In the genomic region with DNA sequence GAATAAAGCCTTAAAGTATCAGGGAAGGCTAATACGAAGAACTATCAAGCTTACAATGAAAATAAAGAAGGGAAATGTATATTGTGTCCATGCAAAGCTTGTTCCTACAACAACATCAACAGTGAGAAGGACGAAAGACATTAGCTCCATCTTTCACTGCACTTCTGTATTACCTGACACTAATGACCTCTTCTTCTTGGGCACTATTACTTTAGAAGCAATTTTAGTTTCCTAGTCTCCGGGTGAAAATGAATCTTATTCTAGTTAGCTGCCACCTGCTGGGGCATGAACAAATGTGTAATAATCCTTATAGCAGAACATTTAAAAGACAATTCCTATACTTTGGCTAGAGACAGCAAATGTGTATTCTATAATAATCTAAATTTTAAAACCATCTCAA, we compare ENCODE assay signal across 17 mouse cellular contexts. TPM values are rescaled to one million over a fixed set of nuclear protein-coding genes. Genes with fewer than 3 reads are reported as not detected.
DNase-seq lines count a peak whose midpoint lies in the region; ATAC-seq and TF ChIP-seq lines count a peak whose summit lies in the region.
"Had no signal": no experiment of that assay in that cellular context is flagged by ENCODE, and none has a peak within 500 bp of the region (broad histone marks: within the 10 kb centered on the region; RNA-seq: fewer than 3 reads in every experiment).

No protein-coding gene starts in this region.

- H3K4me3 ChIP-seq in hindbrain, embryonic 11.5 days (ENCODE audit: low read depth, low read length) = peak overlapping the region; percentile 6; the same call in 1 of the 2 replicates
- H3K4me3 ChIP-seq in hindbrain, embryonic 10.5 days = no peak overlapping the region
- peak overlapping the region; percentile 80 for H3K4me3 ChIP-seq in forebrain, embryonic 13.5 days
- H3K4me3 ChIP-seq in hindbrain, embryonic 16.5 days (ENCODE audit: low read length) = peak overlapping the region; percentile 30
- peak overlapping the region; percentile 87 for H3K4me3 ChIP-seq in midbrain, postnatal 0 days (ENCODE audit: low read depth, low read length)

- TF ChIP-seq CTCF in midbrain, postnatal 0 days (IDR thresholded peaks at IDR 0.05) = peak; percentile 49

- no peaks in the 10 kb centered on the region for H3K27me3 ChIP-seq in hindbrain, embryonic 11.5 days (ENCODE audit: control insufficient read depth, insufficient read depth, low read length)
- H3K27me3 ChIP-seq in hindbrain, embryonic 10.5 days (ENCODE audit: insufficient read depth, poor library complexity, severe bottlenecking) = peaks cover 15% of the 10 kb centered on the region; the same call in 1 of the 2 replicates
- no peaks in the 10 kb centered on the region for H3K27me3 ChIP-seq in forebrain, embryonic 13.5 days
- no peaks in the 10 kb centered on the region for H3K27me3 ChIP-seq in hindbrain, embryonic 16.5 days (replicated peaks; ENCODE audit: control insufficient read depth, insufficient read depth, low read length)
- no peaks in the 10 kb centered on the region for H3K27me3 ChIP-seq in midbrain, postnatal 0 days (ENCODE audit: insufficient read depth, low read length)

- no peaks in the 10 kb centered on the region for H3K9me3 ChIP-seq in hindbrain, embryonic 11.5 days (ENCODE audit: control insufficient read depth, low read length)
- no peaks in the 10 kb centered on the region for H3K9me3 ChIP-seq in hindbrain, embryonic 10.5 days
- H3K9me3 ChIP-seq in forebrain, embryonic 13.5 days (replicated peaks) = no peaks in the 10 kb centered on the region
- H3K9me3 ChIP-seq in hindbrain, embryonic 16.5 days (ENCODE audit: control insufficient read depth, low read length) = no peaks in the 10 kb centered on the region
- no peaks in the 10 kb centered on the region for H3K9me3 ChIP-seq in midbrain, postnatal 0 days (ENCODE audit: low read length)

- H3K9ac ChIP-seq in hindbrain, embryonic 11.5 days (ENCODE audit: low read depth, low read length) = no peak overlapping the region
- peak overlapping the region; percentile 60 for H3K9ac ChIP-seq in forebrain, embryonic 13.5 days
- H3K9ac ChIP-seq in hindbrain, embryonic 16.5 days (ENCODE audit: low read depth, low read length) = peak overlapping the region; percentile 29; the same call in 1 of the 2 replicates
- H3K9ac ChIP-seq in midbrain, postnatal 0 days (replicated peaks; ENCODE audit: low read length, poor library complexity, severe bottlenecking) = peak overlapping the region; percentile 13
- H3K9ac ChIP-seq: lung, embryonic 14.5 days had no signal

- no peak overlapping the region for H3K27ac ChIP-seq in hindbrain, embryonic 11.5 days (ENCODE audit: low read depth, low read length)
- no peak overlapping the region for H3K27ac ChIP-seq in hindbrain, embryonic 10.5 days
- no peak overlapping the region for H3K27ac ChIP-seq in forebrain, embryonic 13.5 days
- H3K27ac ChIP-seq in hindbrain, embryonic 16.5 days (ENCODE audit: low read depth, low read length) = no peak overlapping the region
- peak overlapping the region; percentile 12 for H3K27ac ChIP-seq in midbrain, postnatal 0 days (ENCODE audit: low read depth, low read length)
- H3K27ac ChIP-seq: kidney, postnatal 0 days; macrophage had no signal

- H3K36me3 ChIP-seq in hindbrain, embryonic 11.5 days (ENCODE audit: control insufficient read depth, insufficient read depth, low read length) = no peaks in the 10 kb centered on the region
- no peaks in the 10 kb centered on the region for H3K36me3 ChIP-seq in hindbrain, embryonic 10.5 days
- H3K36me3 ChIP-seq in forebrain, embryonic 13.5 days (ENCODE audit: poor library complexity, severe bottlenecking) = no peaks in the 10 kb centered on the region
- no peaks in the 10 kb centered on the region for H3K36me3 ChIP-seq in hindbrain, embryonic 16.5 days (ENCODE audit: control insufficient read depth, insufficient read depth, low read length)
- no peaks in the 10 kb centered on the region for H3K36me3 ChIP-seq in midbrain, postnatal 0 days (ENCODE audit: insufficient read depth, low read length)

- ATAC-seq in hindbrain, embryonic 11.5 days (ENCODE audit: low FRiP score) = no peak
- no peak for ATAC-seq in forebrain, embryonic 13.5 days
- no peak for ATAC-seq in hindbrain, embryonic 16.5 days
- ATAC-seq in midbrain, postnatal 0 days (ENCODE audit: low FRiP score) = no peak
- ATAC-seq: inflammation-experienced regulatory T-cells, adult 6 months; Patski had no signal

- 56% methylated on average over 3 of the region's 3 CpGs for WGBS in hindbrain, embryonic 11.5 days
- WGBS in hindbrain, embryonic 10.5 days = 57% methylated on average over 3 of the region's 3 CpGs
- WGBS in forebrain, embryonic 13.5 days = 25% methylated on average over 3 of the region's 3 CpGs
- 35% methylated on average over 3 of the region's 3 CpGs for WGBS in hindbrain, embryonic 16.5 days
- 37% methylated on average over 3 of the region's 3 CpGs for WGBS in midbrain, postnatal 0 days

- H3K4me1 ChIP-seq in hindbrain, embryonic 11.5 days (replicated peaks; ENCODE audit: control insufficient read depth, insufficient read depth, low read length) = no peaks in the 10 kb centered on the region
- H3K4me1 ChIP-seq in hindbrain, embryonic 10.5 days (replicated peaks) = peaks cover 32% of the 10 kb centered on the region
- H3K4me1 ChIP-seq in forebrain, embryonic 13.5 days = peaks cover 48% of the 10 kb centered on the region
- peaks cover 13% of the 10 kb centered on the region for H3K4me1 ChIP-seq in hindbrain, embryonic 16.5 days (ENCODE audit: control insufficient read depth, insufficient read depth, low read depth, low read length)
- H3K4me1 ChIP-seq in midbrain, postnatal 0 days (ENCODE audit: insufficient read depth, low read length) = peaks cover 12% of the 10 kb centered on the region; the same call in 1 of the 2 replicates

- H3K4me2 ChIP-seq in hindbrain, embryonic 11.5 days (replicated peaks; ENCODE audit: low read depth, low read length) = no peak overlapping the region; the same call in 1 of the 2 replicates
- H3K4me2 ChIP-seq in forebrain, embryonic 13.5 days = peak overlapping the region; percentile 60
- H3K4me2 ChIP-seq in hindbrain, embryonic 16.5 days (ENCODE audit: low read length) = peak overlapping the region; percentile 37
- H3K4me2 ChIP-seq in midbrain, postnatal 0 days (ENCODE audit: low read depth, low read length, poor library complexity, severe bottlenecking) = peak overlapping the region; percentile 52
- H3K4me2 ChIP-seq: liver, embryonic 11.5 days; lung, embryonic 14.5 days had no signal

- no peak for DNase-seq in hindbrain, embryonic 11.5 days (ENCODE audit: low spot score)
- DNase-seq in hindbrain, embryonic 10.5 days (ENCODE audit: low spot score) = no peak
- DNase-seq in midbrain, postnatal 0 days (ENCODE audit: low spot score) = peak; percentile 21
- DNase-seq in urinary bladder, postnatal 25 days (ENCODE audit: low spot score) = no peak
- DNase-seq in ovary, postnatal 10 days (ENCODE audit: low spot score) = no peak
- DNase-seq in thymus, adult 18-20 months = no peak
- DNase-seq: heart, adult 18-20 months; left cerebral cortex, postnatal 4 days; lung, embryonic 14.5 days; right cerebral cortex, postnatal 25 days had no signal

RNA-seq across cellular contexts. Expression of a gene that starts 1.9 kb away (rescaled TPM):
- 10.2 and 12.3 TPM in 2 replicates for polyA plus RNA-seq in hindbrain, embryonic 11.5 days (2014; fragmentation: Nextera tagmentation; extraction: Ambion mirVana)
- 5.9 and 7.0 TPM in 2 replicates for polyA plus RNA-seq in hindbrain, embryonic 10.5 days (2016; fragmentation: Nextera tagmentation; extraction: Ambion mirVana)
- 28.1 and 31.9 TPM in 2 replicates for polyA plus RNA-seq in forebrain, embryonic 13.5 days (2015; fragmentation: Nextera tagmentation; extraction: Ambion mirVana)
- 28.3 and 29.2 TPM in 2 replicates for polyA plus RNA-seq in hindbrain, embryonic 16.5 days (2015; fragmentation: Nextera tagmentation; extraction: Ambion mirVana)
- 145 and 151 TPM in 2 replicates for total RNA-seq in midbrain, postnatal 0 days (2014; rRNA removed)
- polyA plus RNA-seq in midbrain, postnatal 0 days (2015; fragmentation: Nextera tagmentation; extraction: Ambion mirVana) = 25.6 and 28.7 TPM in 2 replicates
- polyA plus RNA-seq: inflammation-experienced regulatory T-cells, adult 6 months; macrophage had no signal
